Mouse (Mus musculus) lung, postnatal 0 days (tissue): Measurements from ENCODE around the gene Sds.

Experiments
- CTCF ChIP-seq: IDR thresholded peaks from 2 replicates; pipeline ENCODE4 v1.5.1; 2016; ENCODE audit warnings: antibody characterized with exemption, mild to moderate bottlenecking
- EP300 ChIP-seq: IDR thresholded peaks from 2 replicates; pipeline ENCODE4 v1.6.1; 2016; ENCODE audit warnings: antibody characterized with exemption, mild to moderate bottlenecking, control low read depth

GRCm38 (mm10) chr5:120468336-120468735 is 8.0 kb upstream of the Sds start:
- TF ChIP-seq CTCF, result no peak
- no peak for TF ChIP-seq EP300
